Mouse (Mus musculus): ENCODE measurements around the gene Syn3. TPM values are rescaled to one million over a fixed set of nuclear protein-coding genes. Genes with fewer than 3 reads are reported as not detected.

The Syn3 gene
- not detected for polyA plus RNA-seq (2017; shearing (Covaris generic))

GRCm38 (mm10) chr10:86498673-86499391, at the start of gene Syn3:
Gene Syn3, minus strand, starts transcription at chr10:86498896.

GRCm38 (mm10) chr10:86300293-86301116, 198.2 kb downstream of the Syn3 start, which contains the start of gene Timp3:
Gene Timp3, plus strand, starts transcription at chr10:86300372.

GRCm38 (mm10) chr10:86021749-86022473, 476.8 kb downstream of the Syn3 start, which contains the start of gene Fbxo7:
Gene Fbxo7, plus strand, starts transcription at chr10:86021972.

GRCm38 (mm10) chr10:86011781-86012180, 486.9 kb downstream of the Syn3 start, which contains the start of gene Bpifc:
Gene Bpifc, minus strand, starts transcription at chr10:86011895.

Other genes with a start within 250 kb of the Syn3 start
- 0.16 TPM for gene Timp3, start 198.5 kb downstream of the Syn3 start, polyA plus RNA-seq (2017; shearing (Covaris generic))
- 350 TPM for gene Hsp90b1, start 206.6 kb upstream of the Syn3 start, polyA plus RNA-seq (2017; shearing (Covaris generic))
- 1.1 TPM for gene Ttc41, start 206.9 kb upstream of the Syn3 start, polyA plus RNA-seq (2017; shearing (Covaris generic))

Data from inflammation-experienced regulatory T-cells, adult 16 weeks (primary cell).